Mouse (Mus musculus): ENCODE measurements at regions not wholly inside any gene's neighbourhood (a gene's known extent, or its start where the extent isn't known, plus 50 kb on each side); places are given as distances from the start of the nearest gene placed in this dataset.

GRCm38 (mm10) chr2:48411392-48411791 lies 402.5 kb upstream of the Acvr2a start:
- DNase-seq, result peak; percentile 28 to 30

- peak; percentile 63 to 89 for DNase-seq
Observed at GRCm38 (mm10) chr2:48412683-48413440, 401.0 kb upstream of the Acvr2a start.

GRCm38 (mm10) chr2:48414596-48415481 lies 399.1 kb upstream of the Acvr2a start:
- no peak for DNase-seq

- no peak for DNase-seq
Observed at GRCm38 (mm10) chr2:48416207-48416750, 397.6 kb upstream of the Acvr2a start.

GRCm38 (mm10) chr2:48417000-48417596 lies 396.8 kb upstream of the Acvr2a start:
- DNase-seq, result no peak

- DNase-seq, result no peak
Observed at GRCm38 (mm10) chr2:48420791-48421190, 393.1 kb upstream of the Acvr2a start.

- no peak for DNase-seq
Observed at GRCm38 (mm10) chr2:48423861-48424442, 390.0 kb upstream of the Acvr2a start.

- DNase-seq, result no peak
Observed at GRCm38 (mm10) chr2:48424562-48424961, 389.3 kb upstream of the Acvr2a start.

- DNase-seq, result no peak
Observed at GRCm38 (mm10) chr2:48425200-48426090, 388.5 kb upstream of the Acvr2a start.

- DNase-seq, result no peak
Observed at GRCm38 (mm10) chr2:48432545-48432944, 381.4 kb upstream of the Acvr2a start.

- peak; percentile 83 to 85 for DNase-seq
Observed at GRCm38 (mm10) chr2:48441296-48441990, 372.5 kb upstream of the Acvr2a start.

GRCm38 (mm10) chr2:48441991-48442544 lies 371.8 kb upstream of the Acvr2a start:
- DNase-seq, result peak; percentile 69 to 76

GRCm38 (mm10) chr2:48445898-48446604 lies 367.9 kb upstream of the Acvr2a start:
- DNase-seq, result no peak

- DNase-seq, result no peak
Observed at GRCm38 (mm10) chr2:48446617-48447016, 367.3 kb upstream of the Acvr2a start.

GRCm38 (mm10) chr2:48449165-48449842 lies 364.6 kb upstream of the Acvr2a start:
- no peak for DNase-seq

- DNase-seq, result no peak
Observed at GRCm38 (mm10) chr2:48456072-48457040, 357.6 kb upstream of the Acvr2a start.

GRCm38 (mm10) chr2:48457117-48457516 lies 356.8 kb upstream of the Acvr2a start:
- DNase-seq, result no peak

- no peak for DNase-seq
Observed at GRCm38 (mm10) chr2:48465483-48465882, 348.4 kb upstream of the Acvr2a start.

All from kidney, adult 8-10 months (tissue).